Mouse (Mus musculus) intestine, embryonic 15.5 days (tissue): ENCODE results near the gene Ninj2. TPM values are rescaled to one million over a fixed set of nuclear protein-coding genes. Genes with fewer than 3 reads are reported as not detected.

Source experiments
- ATAC-seq: fragments of 200-750 bp; cut with Nextera tagmentation; 2 replicates; pipeline ENCODE4 v1.8.0; 2017; ENCODE audit warnings: moderate TSS enrichment, moderate library complexity
- H3K27ac ChIP-seq: fragments of 300-500 bp; sonication (generic); 2 replicates; pipeline ENCODE4 v1.5.1; 2015; ENCODE audit warnings: mild to moderate bottlenecking, inconsistent platforms
- H3K27me3 ChIP-seq: fragments of 300-500 bp; sonication (generic); replicated peaks from 2 replicates; pipeline ENCODE4 v1.6.1; 2015; ENCODE audit warnings: inconsistent platforms
- H3K36me3 ChIP-seq: fragments of 300-500 bp; sonication (generic); 2 replicates; pipeline ENCODE4 v1.6.1; 2015; ENCODE audit warnings: inconsistent platforms
- H3K4me1 ChIP-seq: fragments of 300-500 bp; sonication (generic); replicated peaks from 2 replicates; pipeline ENCODE4 v1.6.1; 2015; ENCODE audit warnings: inconsistent platforms
- H3K4me2 ChIP-seq: fragments of 300-500 bp; sonication (generic); replicated peaks from 2 replicates; pipeline ENCODE4 v1.6.1; 2015; ENCODE audit warnings: mild to moderate bottlenecking, inconsistent platforms
- H3K4me3 ChIP-seq: fragments of 300-500 bp; sonication (generic); replicated peaks from 2 replicates; pipeline ENCODE4 v1.5.1; 2015; ENCODE audit warnings: inconsistent platforms
- H3K9ac ChIP-seq: fragments of 300-500 bp; sonication (generic); 2 replicates; pipeline ENCODE4 v1.6.1; 2015; ENCODE audit warnings: inconsistent platforms
- H3K9me3 ChIP-seq: fragments of 300-500 bp; sonication (generic); 2 replicates; pipeline ENCODE4 v1.6.1; 2016; ENCODE audit warnings: inconsistent platforms
- WGBS: fragments of 180-500 bp; shearing (Covaris S2); methylation state at CpG from one replicate; pipeline ENCODE4 v1.1.7; 2015; 5-methylcytosine and 5-hydroxymethylcytosine counted together
- polyA plus RNA-seq: library from polyadenylated mRNA; unstranded; fragments of >200 nt; fragmentation: Nextera tagmentation; extraction: Ambion mirVana; gene quantifications from 2 replicates; pipeline ENCODE4 v1.2.1, GENCODE M21; 2015

The Ninj2 gene
- polyA plus RNA-seq, 1 experiment from 2014 or later = not detected

GRCm38 (mm10) chr6:120199638-120200394 lies 106.7 kb downstream of the Ninj2 start:
- Histone ChIP-seq H3K9ac (no peak overlapping the region), H3K27me3 (no peaks in the 10 kb centered on the region), H3K27ac (peak overlapping the region; percentile 39), H3K36me3 (no peaks in the 10 kb centered on the region), H3K4me2 (peak overlapping the region; percentile 3; the same call in 1 of the 2 replicates), H3K4me3 (no peak overlapping the region), H3K9me3 (no peaks in the 10 kb centered on the region), H3K4me1 (0 out of 2 replicates have a peak, but pooled peaks cover 6% of the 10 kb centered on the region)
- ATAC-seq = peak; percentile 87
- 36% methylated on average over 10 of the region's 10 CpGs for WGBS

GRCm38 (mm10) chr6:120201956-120202355 lies 108.8 kb downstream of the Ninj2 start:
- Histone ChIP-seq H3K9ac (no peak overlapping the region), H3K27me3 (no peaks in the 10 kb centered on the region), H3K27ac (no peak overlapping the region), H3K4me1 (0 out of 2 replicates have a peak, but pooled peaks cover 6% of the 10 kb centered on the region), H3K4me3 (no peak overlapping the region), H3K4me2 (no peak overlapping the region), H3K36me3 (no peaks in the 10 kb centered on the region), H3K9me3 (no peaks in the 10 kb centered on the region)
- no peak for ATAC-seq
- 48% methylated on average over 6 of the region's 6 CpGs for WGBS

GRCm38 (mm10) chr6:120202406-120202805 lies 109.3 kb downstream of the Ninj2 start:
- no peak overlapping the region for H3K27ac ChIP-seq
- H3K36me3 ChIP-seq = no peaks in the 10 kb centered on the region
- no peaks in the 10 kb centered on the region for H3K27me3 ChIP-seq
- H3K9ac ChIP-seq = no peak overlapping the region
- ATAC-seq = no peak
- no peak overlapping the region for H3K4me2 ChIP-seq
- no peaks in the 10 kb centered on the region for H3K9me3 ChIP-seq
- H3K4me1 ChIP-seq = 0 out of 2 replicates have a peak, but pooled peaks cover 6% of the 10 kb centered on the region
- 85% methylated on average over 8 of the region's 8 CpGs for WGBS
- H3K4me3 ChIP-seq = no peak overlapping the region

GRCm38 (mm10) chr6:120206586-120206985 lies 113.4 kb downstream of the Ninj2 start:
- 83% methylated on average over 5 of the region's 5 CpGs for WGBS
- no peak for ATAC-seq

GRCm38 (mm10) chr6:120211536-120211935 lies 118.4 kb downstream of the Ninj2 start:
- Histone ChIP-seq H3K9me3 (no peaks in the 10 kb centered on the region), H3K27me3 (no peaks in the 10 kb centered on the region), H3K4me1 (no peaks in the 10 kb centered on the region), H3K4me2 (no peak overlapping the region), H3K4me3 (no peak overlapping the region), H3K36me3 (no peaks in the 10 kb centered on the region), H3K9ac (no peak overlapping the region), H3K27ac (no peak overlapping the region)
- 0 out of 2 replicates have a peak, but pooled peaks have one; percentile 39 for ATAC-seq
- WGBS = 76% methylated on average over 6 of the region's 6 CpGs

More at GRCm38 (mm10) chr6:120206586-120206985, 113.4 kb downstream of the Ninj2 start:
- Histone ChIP-seq H3K4me2 (no peak overlapping the region), H3K4me3 (no peak overlapping the region), H3K4me1 (no peaks in the 10 kb centered on the region), H3K27me3 (no peaks in the 10 kb centered on the region), H3K9me3 (no peaks in the 10 kb centered on the region), H3K36me3 (no peaks in the 10 kb centered on the region), H3K27ac (no peak overlapping the region), H3K9ac (no peak overlapping the region)

- Histone ChIP-seq H3K27me3 (no peaks in the 10 kb centered on the region), H3K9ac (no peak overlapping the region), H3K9me3 (no peaks in the 10 kb centered on the region), H3K4me2 (no peak overlapping the region), H3K27ac (no peak overlapping the region), H3K36me3 (no peaks in the 10 kb centered on the region), H3K4me1 (no peaks in the 10 kb centered on the region), H3K4me3 (no peak overlapping the region)
- peak; percentile 61; the same call in 1 of the 2 replicates for ATAC-seq
- WGBS = 73% methylated on average over 1 of the region's 1 CpGs
Measured at GRCm38 (mm10) chr6:120216702-120217101, 123.6 kb downstream of the Ninj2 start.

GRCm38 (mm10) chr6:120219281-120219680 lies 126.1 kb downstream of the Ninj2 start:
- no peak for ATAC-seq
- Histone ChIP-seq H3K4me3 (no peak overlapping the region), H3K4me2 (no peak overlapping the region), H3K27ac (no peak overlapping the region), H3K9me3 (no peaks in the 10 kb centered on the region), H3K36me3 (no peaks in the 10 kb centered on the region), H3K9ac (no peak overlapping the region), H3K4me1 (no peaks in the 10 kb centered on the region), H3K27me3 (no peaks in the 10 kb centered on the region)
- WGBS = 83% methylated on average over 2 of the region's 2 CpGs

GRCm38 (mm10) chr6:120222669-120223068 lies 129.5 kb downstream of the Ninj2 start:
- H3K4me2 ChIP-seq = no peak overlapping the region
- H3K27ac ChIP-seq = no peak overlapping the region
- H3K27me3 ChIP-seq = no peaks in the 10 kb centered on the region
- no peaks in the 10 kb centered on the region for H3K4me1 ChIP-seq
- WGBS = 27% methylated on average over 6 of the region's 6 CpGs
- no peaks in the 10 kb centered on the region for H3K9me3 ChIP-seq
- ATAC-seq = no peak
- H3K9ac ChIP-seq = no peak overlapping the region
- no peak overlapping the region for H3K4me3 ChIP-seq
- no peaks in the 10 kb centered on the region for H3K36me3 ChIP-seq

- Histone ChIP-seq H3K36me3 (no peaks in the 10 kb centered on the region), H3K4me3 (no peak overlapping the region), H3K27ac (no peak overlapping the region), H3K4me1 (no peaks in the 10 kb centered on the region), H3K27me3 (no peaks in the 10 kb centered on the region), H3K9ac (no peak overlapping the region), H3K4me2 (no peak overlapping the region), H3K9me3 (no peaks in the 10 kb centered on the region)
- 48% methylated on average over 6 of the region's 6 CpGs for WGBS
- ATAC-seq = 0 out of 2 replicates have a peak, but pooled peaks have one; percentile 12
Measured at GRCm38 (mm10) chr6:120225355-120225754, 132.2 kb downstream of the Ninj2 start.

GRCm38 (mm10) chr6:120227068-120227467 lies 133.9 kb downstream of the Ninj2 start:
- ATAC-seq = peak; percentile 81
- Histone ChIP-seq H3K4me1 (no peaks in the 10 kb centered on the region), H3K36me3 (no peaks in the 10 kb centered on the region), H3K9ac (no peak overlapping the region), H3K27ac (0 out of 2 replicates have a peak overlapping the region, but pooled peaks have one; percentile 41), H3K4me2 (no peak overlapping the region), H3K27me3 (no peaks in the 10 kb centered on the region), H3K9me3 (no peaks in the 10 kb centered on the region), H3K4me3 (no peak overlapping the region)
- 63% methylated on average over 7 of the region's 7 CpGs for WGBS

GRCm38 (mm10) chr6:120229806-120230205 lies 136.7 kb downstream of the Ninj2 start:
- Histone ChIP-seq H3K4me3 (no peak overlapping the region), H3K36me3 (no peaks in the 10 kb centered on the region), H3K27me3 (no peaks in the 10 kb centered on the region), H3K9me3 (no peaks in the 10 kb centered on the region), H3K4me1 (peaks cover 3% of the 10 kb centered on the region; the same call in 1 of the 2 replicates), H3K4me2 (no peak overlapping the region), H3K27ac (no peak overlapping the region), H3K9ac (no peak overlapping the region)
- ATAC-seq = no peak
- WGBS = 76% methylated on average over 7 of the region's 7 CpGs

- no peak overlapping the region for H3K4me3 ChIP-seq
- 51% methylated on average over 1 of the region's 1 CpGs for WGBS
Measured at GRCm38 (mm10) chr6:120230441-120230840, 137.3 kb downstream of the Ninj2 start.

More at GRCm38 (mm10) chr6:120230441-120230840, 137.3 kb downstream of the Ninj2 start:
- Histone ChIP-seq H3K4me1 (peaks cover 3% of the 10 kb centered on the region; the same call in 1 of the 2 replicates), H3K27me3 (no peaks in the 10 kb centered on the region), H3K9ac (no peak overlapping the region), H3K36me3 (no peaks in the 10 kb centered on the region), H3K4me2 (no peak overlapping the region), H3K9me3 (no peaks in the 10 kb centered on the region), H3K27ac (no peak overlapping the region)
- no peak for ATAC-seq
